Mouse (Mus musculus): ENCODE measurements around the gene Cbarp. TPM values are rescaled to one million over a fixed set of nuclear protein-coding genes. Genes with fewer than 3 reads are reported as not detected.

Cbarp gene
- total and polyA plus RNA-seq, 3 experiments: 5.5 to 74.4 (median 66.6) TPM

- Histone ChIP-seq H3K4me3 (ENCODE audit: low read depth, low read length) (0 out of 2 replicates have a peak overlapping the region, but pooled peaks have one; percentile 0), H3K9me3 (replicated peaks) (peaks cover 7% of the 10 kb centered on the region; the same call in 1 of the 2 replicates), H3K27me3 (ENCODE audit: insufficient read depth, low read length) (no peaks in the 10 kb centered on the region; the same call in 1 of the 2 replicates), H3K36me3 (replicated peaks) (peaks cover 100% of the 10 kb centered on the region), H3K4me1 (ENCODE audit: insufficient read depth, low read depth, low read length) (peaks cover 54% of the 10 kb centered on the region)
- TF ChIP-seq GATA2 (IDR thresholded peaks at IDR 0.05; ENCODE audit: borderline replicate concordance, low read depth, low read length) (no peak), CTCF (IDR thresholded peaks at IDR 0.05; ENCODE audit: low read depth, low read length) (no peak), TAL1 (conservative IDR thresholded peaks at IDR 0.05; ENCODE audit: low read depth, low read length) (no peak), GATA1 (IDR thresholded peaks at IDR 0.05; ENCODE audit: borderline replicate concordance, low read length) (no peak), POLR2AphosphoS5 (IDR thresholded peaks at IDR 0.05; ENCODE audit: insufficient replicate concordance, low read depth, low read length) (no peak)
- no peak; the same call in 1 of the 2 replicates for ATAC-seq (ENCODE audit: extremely low read depth, insufficient number of reproducible peaks, low FRiP score, poor library complexity, severe bottlenecking)
- DNase-seq (ENCODE audit: low spot score): no peak
Observed at GRCm38 (mm10) chr10:80130403-80131031, 10.1 kb downstream of the Cbarp start.

- Histone ChIP-seq H3K27me3 (ENCODE audit: insufficient read depth, low read length) (no peaks in the 10 kb centered on the region; the same call in 1 of the 2 replicates), H3K4me1 (ENCODE audit: insufficient read depth, low read depth, low read length) (peaks cover 53% of the 10 kb centered on the region), H3K4me3 (ENCODE audit: low read depth, low read length) (no peak overlapping the region), H3K9me3 (replicated peaks) (peaks cover 7% of the 10 kb centered on the region; the same call in 1 of the 2 replicates), H3K36me3 (replicated peaks) (peaks cover 100% of the 10 kb centered on the region)
- TF ChIP-seq CTCF (IDR thresholded peaks at IDR 0.05; ENCODE audit: low read depth, low read length) (no peak), GATA2 (IDR thresholded peaks at IDR 0.05; ENCODE audit: borderline replicate concordance, low read depth, low read length) (no peak), GATA1 (IDR thresholded peaks at IDR 0.05; ENCODE audit: borderline replicate concordance, low read length) (no peak), TAL1 (conservative IDR thresholded peaks at IDR 0.05; ENCODE audit: low read depth, low read length) (no peak), POLR2AphosphoS5 (IDR thresholded peaks at IDR 0.05; ENCODE audit: insufficient replicate concordance, low read depth, low read length) (no peak; the same call in 1 of the 2 replicates)
- no peak for DNase-seq (ENCODE audit: low spot score)
- no peak for ATAC-seq (ENCODE audit: extremely low read depth, insufficient number of reproducible peaks, low FRiP score, poor library complexity, severe bottlenecking)
Observed at GRCm38 (mm10) chr10:80129846-80130245, 10.8 kb downstream of the Cbarp start.

- Histone ChIP-seq H3K9me3 (replicated peaks) (peaks cover 7% of the 10 kb centered on the region; the same call in 1 of the 2 replicates), H3K36me3 (replicated peaks) (peaks cover 100% of the 10 kb centered on the region), H3K4me3 (ENCODE audit: low read depth, low read length) (no peak overlapping the region), H3K4me1 (ENCODE audit: insufficient read depth, low read depth, low read length) (peaks cover 60% of the 10 kb centered on the region), H3K27me3 (ENCODE audit: insufficient read depth, low read length) (no peaks in the 10 kb centered on the region; the same call in 1 of the 2 replicates)
- ATAC-seq (ENCODE audit: extremely low read depth, insufficient number of reproducible peaks, low FRiP score, poor library complexity, severe bottlenecking) (no peak), DNase-seq (ENCODE audit: low spot score) (no peak)
- TF ChIP-seq TAL1 (conservative IDR thresholded peaks at IDR 0.05; ENCODE audit: low read depth, low read length): no peak
- no peak for TF ChIP-seq POLR2AphosphoS5 (IDR thresholded peaks at IDR 0.05; ENCODE audit: insufficient replicate concordance, low read depth, low read length)
- no peak for TF ChIP-seq GATA2 (IDR thresholded peaks at IDR 0.05; ENCODE audit: borderline replicate concordance, low read depth, low read length)
- no peak for TF ChIP-seq CTCF (IDR thresholded peaks at IDR 0.05; ENCODE audit: low read depth, low read length)
- TF ChIP-seq GATA1 (IDR thresholded peaks at IDR 0.05; ENCODE audit: borderline replicate concordance, low read length): no peak
Observed at GRCm38 (mm10) chr10:80127920-80128319, 12.7 kb downstream of the Cbarp start.

GRCm38 (mm10) chr10:80123932-80124562, 16.6 kb downstream of the Cbarp start:
- no peaks in the 10 kb centered on the region for H3K27me3 ChIP-seq (ENCODE audit: insufficient read depth, low read length)
- TF ChIP-seq CTCF (IDR thresholded peaks at IDR 0.05; ENCODE audit: low read depth, low read length) (no peak), POLR2AphosphoS5 (IDR thresholded peaks at IDR 0.05; ENCODE audit: insufficient replicate concordance, low read depth, low read length) (no peak), GATA2 (IDR thresholded peaks at IDR 0.05; ENCODE audit: borderline replicate concordance, low read depth, low read length) (no peak), GATA1 (IDR thresholded peaks at IDR 0.05; ENCODE audit: borderline replicate concordance, low read length) (no peak), TAL1 (conservative IDR thresholded peaks at IDR 0.05; ENCODE audit: low read depth, low read length) (no peak)
- H3K9me3 ChIP-seq (replicated peaks): no peaks in the 10 kb centered on the region
- DNase-seq (ENCODE audit: low spot score): no peak
- peak overlapping the region; percentile 17; the same call in 1 of the 2 replicates for H3K4me3 ChIP-seq (ENCODE audit: low read depth, low read length)
- peaks cover 97% of the 10 kb centered on the region for H3K36me3 ChIP-seq (replicated peaks)
- ATAC-seq (ENCODE audit: extremely low read depth, insufficient number of reproducible peaks, low FRiP score, poor library complexity, severe bottlenecking): no peak
- peaks cover 61% of the 10 kb centered on the region for H3K4me1 ChIP-seq (ENCODE audit: insufficient read depth, low read depth, low read length)

- DNase-seq (ENCODE audit: low spot score) (no peak), ATAC-seq (ENCODE audit: extremely low read depth, insufficient number of reproducible peaks, low FRiP score, poor library complexity, severe bottlenecking) (no peak)
- peaks cover 97% of the 10 kb centered on the region for H3K36me3 ChIP-seq (replicated peaks)
- H3K4me1 ChIP-seq (ENCODE audit: insufficient read depth, low read depth, low read length): peaks cover 83% of the 10 kb centered on the region
- H3K9me3 ChIP-seq (replicated peaks): no peaks in the 10 kb centered on the region
- H3K4me3 ChIP-seq (ENCODE audit: low read depth, low read length): no peak overlapping the region
- no peaks in the 10 kb centered on the region for H3K27me3 ChIP-seq (ENCODE audit: insufficient read depth, low read length)
- no peak for TF ChIP-seq TAL1 (conservative IDR thresholded peaks at IDR 0.05; ENCODE audit: low read depth, low read length)
- no peak for TF ChIP-seq POLR2AphosphoS5 (IDR thresholded peaks at IDR 0.05; ENCODE audit: insufficient replicate concordance, low read depth, low read length)
- no peak for TF ChIP-seq CTCF (IDR thresholded peaks at IDR 0.05; ENCODE audit: low read depth, low read length)
- no peak for TF ChIP-seq GATA2 (IDR thresholded peaks at IDR 0.05; ENCODE audit: borderline replicate concordance, low read depth, low read length)
Observed at GRCm38 (mm10) chr10:80121639-80122038, 19.0 kb downstream of the Cbarp start.

GRCm38 (mm10) chr10:80120146-80120545, 20.5 kb downstream of the Cbarp start:
- H3K9me3 ChIP-seq (replicated peaks): no peaks in the 10 kb centered on the region
- H3K4me3 ChIP-seq (ENCODE audit: low read depth, low read length): peak overlapping the region; percentile 40; the same call in 1 of the 2 replicates
- TF ChIP-seq CTCF (IDR thresholded peaks at IDR 0.05; ENCODE audit: low read depth, low read length) (no peak), GATA1 (IDR thresholded peaks at IDR 0.05; ENCODE audit: borderline replicate concordance, low read length) (no peak), TAL1 (conservative IDR thresholded peaks at IDR 0.05; ENCODE audit: low read depth, low read length) (no peak), GATA2 (IDR thresholded peaks at IDR 0.05; ENCODE audit: borderline replicate concordance, low read depth, low read length) (no peak), POLR2AphosphoS5 (IDR thresholded peaks at IDR 0.05; ENCODE audit: insufficient replicate concordance, low read depth, low read length) (no peak)
- no peaks in the 10 kb centered on the region for H3K27me3 ChIP-seq (ENCODE audit: insufficient read depth, low read length)
- no peak for DNase-seq (ENCODE audit: low spot score)
- H3K4me1 ChIP-seq (ENCODE audit: insufficient read depth, low read depth, low read length): peaks cover 75% of the 10 kb centered on the region
- peaks cover 84% of the 10 kb centered on the region for H3K36me3 ChIP-seq (replicated peaks)
- no peak for ATAC-seq (ENCODE audit: extremely low read depth, insufficient number of reproducible peaks, low FRiP score, poor library complexity, severe bottlenecking)

Data from G1E (cell line).